Mouse (Mus musculus) spleen, adult 2 months (tissue): ENCODE data around the gene Nrf1.

Experiments used
- CTCF ChIP-seq: fragments of 200-500 bp; IDR thresholded peaks from 2 replicates; pipeline ENCODE4 v1.5.1; 2011; ENCODE audit warnings: mild to moderate bottlenecking, inconsistent platforms; ENCODE audit not compliant: insufficient read depth, insufficient read length, insufficient replicate concordance; ENCODE audit errors: extremely low read depth
- POLR2A ChIP-seq: fragments of 200-500 bp; IDR thresholded peaks from 2 replicates; pipeline ENCODE4 v1.6.1; 2011; ENCODE audit warnings: low read depth, low read length, inconsistent platforms

- TF ChIP-seq CTCF (no peak), POLR2A (no peak)
Measured at GRCm38 (mm10) chr6:30176496-30176895, 128.7 kb downstream of the Nrf1 start.
